Mouse (Mus musculus): ENCODE data around the gene Sec14l3. TPM values are rescaled to one million over a fixed set of nuclear protein-coding genes. Genes with fewer than 3 reads are reported as not detected.

The Sec14l3 gene
- total RNA-seq (2023) = not detected in 2 replicates

DNA sequence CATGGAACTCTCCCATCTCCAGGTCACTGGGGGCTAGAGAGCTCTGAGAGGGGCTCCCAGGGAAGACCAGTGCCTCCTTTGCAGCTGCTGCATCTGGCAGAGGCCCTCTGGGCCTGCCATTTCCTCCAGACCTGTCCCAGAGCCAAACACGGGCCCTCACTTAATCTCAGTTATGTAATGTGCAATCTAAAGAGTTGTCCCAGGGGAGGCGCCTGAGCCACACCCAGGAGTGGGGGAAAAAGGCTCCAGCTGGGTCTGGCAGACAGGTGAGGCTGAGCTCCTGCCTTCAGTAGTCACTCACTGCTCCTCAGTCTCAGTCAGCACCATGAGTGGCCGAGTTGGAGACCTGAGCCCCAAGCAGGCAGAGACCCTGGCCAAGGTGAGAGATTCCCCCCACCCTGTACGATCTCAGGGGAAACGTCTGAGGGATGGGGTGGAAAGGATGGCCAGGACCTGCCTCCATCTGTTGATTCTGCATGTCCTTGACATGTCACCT is at the start of gene Sec14l3:
Sec14l3 (plus strand) TSS at position 215 of the 496 bp plus-strand sequence.

GRCm38 (mm10) chr11:4031126-4031941 is 33.3 kb upstream of the Sec14l3 start, which contains the start of gene Sec14l4:
Sec14l4 (plus strand) TSS chr11:4031462.

DNA sequence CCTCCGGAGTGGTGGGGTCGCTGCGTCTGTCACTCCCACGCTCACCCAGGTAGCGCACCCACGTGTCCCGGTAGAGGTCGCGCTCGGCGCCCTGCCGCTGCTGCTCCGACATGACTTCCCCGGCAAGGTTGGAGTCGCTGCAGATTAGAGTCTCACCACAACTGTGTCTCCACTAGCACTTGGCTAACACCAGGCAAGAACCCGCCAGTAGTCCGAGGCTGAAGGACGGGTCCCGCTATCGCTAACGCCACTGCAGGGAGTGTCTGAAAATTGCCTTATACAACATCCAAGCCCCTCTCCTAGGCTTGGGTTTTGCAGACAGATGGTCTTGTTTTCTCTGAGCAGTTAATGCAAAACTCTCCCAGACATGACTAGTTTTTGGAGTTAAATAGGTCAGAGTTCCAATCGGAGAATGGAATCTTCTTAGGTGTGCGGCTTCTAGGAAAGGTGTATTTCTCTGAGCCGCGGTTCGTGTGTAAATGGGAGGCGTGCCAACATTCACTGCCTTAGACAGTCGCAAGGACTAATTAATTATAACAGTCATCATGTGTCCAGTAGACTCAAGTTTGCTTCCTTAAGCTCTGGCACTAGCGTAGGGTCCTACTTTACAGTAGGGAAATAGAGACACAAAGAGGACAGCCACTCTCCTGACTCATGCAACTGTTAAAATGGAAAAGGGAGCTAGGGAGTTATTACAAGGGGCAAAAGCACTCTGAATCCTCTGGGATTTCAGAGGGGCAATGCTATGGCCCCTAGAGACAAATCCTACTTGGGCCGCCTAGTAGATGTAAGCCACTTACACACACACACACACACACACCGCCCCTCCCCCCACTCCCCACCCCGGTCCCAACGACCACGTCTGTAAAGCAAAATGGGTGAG is 30.8 kb downstream of the Sec14l3 start, which contains the start of gene Mtfp1:
Mtfp1 (minus strand) TSS at position 275 of the 883 bp plus-strand sequence.

DNA sequence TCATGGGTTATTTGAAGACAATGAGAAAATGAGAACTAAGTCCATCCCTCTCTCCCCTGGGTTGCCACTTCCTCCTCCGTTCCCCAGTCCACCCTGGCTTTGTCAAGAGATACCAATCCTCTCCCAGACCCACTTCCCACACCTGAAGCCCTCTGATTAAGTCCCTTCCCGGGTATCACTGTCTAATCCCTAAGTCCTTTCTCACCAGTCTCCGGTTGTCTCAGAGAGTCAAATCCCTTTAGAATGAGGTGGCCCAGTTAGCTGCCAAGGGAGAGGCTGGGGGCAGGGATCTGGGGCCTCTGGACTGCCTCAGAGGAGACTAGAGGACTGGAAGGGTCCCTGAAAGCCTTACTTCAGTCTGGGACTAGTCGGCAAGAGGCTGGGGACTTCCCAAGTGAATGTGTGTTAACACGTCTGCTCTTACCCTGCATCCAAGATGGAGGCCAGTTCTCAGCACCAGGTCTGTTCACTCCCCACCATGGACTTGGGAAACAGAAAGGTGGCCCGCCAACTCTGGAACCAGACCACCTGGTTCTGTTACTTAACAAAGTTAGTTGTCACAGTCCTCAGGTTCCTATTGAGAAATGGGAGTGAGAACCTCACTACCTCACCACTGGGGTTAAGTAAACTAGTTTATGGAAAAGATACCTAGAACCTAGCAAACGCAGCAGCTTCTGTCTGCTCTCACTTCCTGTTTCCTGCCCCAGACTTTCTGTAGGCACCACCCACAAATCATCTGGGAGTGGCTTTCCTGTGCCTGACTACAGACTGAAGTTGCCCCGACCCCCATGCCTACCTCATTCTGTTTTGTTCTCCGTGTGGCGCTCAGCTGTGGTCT is 58.3 kb downstream of the Sec14l3 start, which contains the start of gene Sec14l2:
Sec14l2 (minus strand) TSS at position 674 of the 838 bp plus-strand sequence.

Other genes starting within 250 kb of the Sec14l3 start
- not detected in 2 replicates for gene Osbp2, start 200.9 kb upstream of the Sec14l3 start, total RNA-seq (2023)
- gene 4921536K21Rik, start 169.7 kb upstream of the Sec14l3 start, total RNA-seq (2023) = 0.47 TPM in 1 of 2 replicates, not detected in the other
- 3.8 and 4.9 TPM in 2 replicates for gene Dusp18, start 169.6 kb upstream of the Sec14l3 start, total RNA-seq (2023)
- 9.9 and 12.9 TPM in 2 replicates for gene Slc35e4, start 150.2 kb upstream of the Sec14l3 start, total RNA-seq (2023)
- 158 and 172 TPM in 2 replicates for gene Tcn2, start 132.7 kb upstream of the Sec14l3 start, total RNA-seq (2023)
- gene Pes1, start 100.9 kb upstream of the Sec14l3 start, total RNA-seq (2023) = 20.3 and 21.4 TPM in 2 replicates
- not detected in 2 replicates for gene 4930556J24Rik, start 88.1 kb upstream of the Sec14l3 start, total RNA-seq (2023)
- gene Gal3st1, start 81.2 kb upstream of the Sec14l3 start, total RNA-seq (2023) = not detected in 2 replicates
- gene Sec14l4, start 33.4 kb upstream of the Sec14l3 start, total RNA-seq (2023) = not detected in 2 replicates
- gene Mtfp1, start 30.6 kb downstream of the Sec14l3 start, total RNA-seq (2023) = 0.76 TPM in 1 of 2 replicates, not detected in the other
- 0.59 and 1.6 TPM in 2 replicates for gene Sec14l2, start 58.6 kb downstream of the Sec14l3 start, total RNA-seq (2023)
- gene Rnf215, start 70.4 kb downstream of the Sec14l3 start, total RNA-seq (2023) = 12.2 and 20.4 TPM in 2 replicates
- 1.4 and 2.5 TPM in 2 replicates for gene Ccdc157, start 95.5 kb downstream of the Sec14l3 start, total RNA-seq (2023)
- 33.9 and 38.0 TPM in 2 replicates for gene Sf3a1, start 95.5 kb downstream of the Sec14l3 start, total RNA-seq (2023)
- gene Tbc1d10a, start 121.9 kb downstream of the Sec14l3 start, total RNA-seq (2023) = 18.6 and 27.0 TPM in 2 replicates
- 4.9 and 7.3 TPM in 2 replicates for gene Castor1, start 153.4 kb downstream of the Sec14l3 start, total RNA-seq (2023)
- gene Osm, start 171.6 kb downstream of the Sec14l3 start, total RNA-seq (2023) = 317 and 344 TPM in 2 replicates
- 0.95 and 1.2 TPM in 2 replicates for gene Lif, start 192.7 kb downstream of the Sec14l3 start, total RNA-seq (2023)